Mouse (Mus musculus) cerebellum, adult 2 months (tissue): ENCODE data around the gene Usp22. TPM values are rescaled to one million over a fixed set of nuclear protein-coding genes. Genes with fewer than 3 reads are reported as not detected.
"Not testable (repeated sequence)": the region's sequence is repeated elsewhere in the genome, so short reads cannot be mapped to it uniquely, and the experiment has no call there.

ENCODE experiments used
- DNase-seq, 2 experiments: peaks; one replicate each; pipeline ENCODE4 v3.0.0; 2021
- H3K27ac ChIP-seq: fragments of 200-500 bp; 2 replicates; pipeline ENCODE4 v1.5.1; 2012; ENCODE audit warnings: low read length, control low read depth, inconsistent platforms; ENCODE audit not compliant: insufficient read depth
- H3K27me3 ChIP-seq: fragments of 200-500 bp; 2 replicates; pipeline ENCODE4 v1.6.1; 2012; ENCODE audit warnings: inconsistent platforms, mild to moderate bottlenecking, low read length, moderate library complexity; ENCODE audit not compliant: control insufficient read depth, insufficient read depth
- H3K4me1 ChIP-seq: fragments of 200-500 bp; 2 replicates; pipeline ENCODE4 v1.6.1; 2011; ENCODE audit warnings: low read length; ENCODE audit not compliant: control insufficient read depth, insufficient read depth
- H3K4me3 ChIP-seq: fragments of 200-500 bp; replicated peaks from 2 replicates; pipeline ENCODE3; 2011; ENCODE audit warnings: mild to moderate bottlenecking, low read depth, low read length, control low read depth; ENCODE audit not compliant: insufficient read depth
- CTCF ChIP-seq: fragments of 200-500 bp; IDR thresholded peaks from 2 replicates; pipeline ENCODE4 v1.5.1; 2011; ENCODE audit warnings: low read depth, mild to moderate bottlenecking, control low read depth, low read length, moderate library complexity, borderline replicate concordance; ENCODE audit not compliant: insufficient read depth
- POLR2A ChIP-seq: fragments of 200-500 bp; IDR thresholded peaks from 2 replicates; pipeline ENCODE4 v1.6.1; 2011; ENCODE audit warnings: low read length, control low read depth, borderline replicate concordance; ENCODE audit not compliant: insufficient read depth
- WGBS: fragments of 180-500 bp; shearing (Covaris S2); methylation state at CpG from one replicate; pipeline ENCODE4 v1.1.7; 2018; 5-methylcytosine and 5-hydroxymethylcytosine counted together
- polyA plus RNA-seq: library from polyadenylated mRNA; depleted of rRNA; stranded (reverse); fragments of >200 nt; gene quantifications from 2 replicates; pipeline ENCODE4 v1.2.3, GENCODE M21; 2012

The Usp22 gene
- polyA plus RNA-seq, 1 experiment = 142 TPM

DNA sequence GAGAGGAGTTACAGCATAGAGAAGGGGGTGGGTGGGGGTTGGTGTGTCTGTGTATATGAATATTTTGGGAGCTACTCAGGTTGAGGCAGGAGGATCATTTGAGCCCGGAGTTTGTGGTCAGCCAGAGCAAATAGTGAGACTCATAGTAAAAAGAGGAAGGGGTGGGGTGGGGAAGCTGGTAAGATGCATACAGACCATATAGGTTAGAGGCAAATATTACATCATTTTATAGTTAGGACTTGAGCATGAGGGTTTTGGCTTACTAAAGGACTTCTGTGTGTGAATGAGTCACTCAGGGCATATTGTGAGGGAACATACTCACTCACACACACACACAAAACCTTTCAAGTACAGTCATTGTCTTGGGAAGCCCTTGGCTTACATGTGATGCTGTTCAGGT lies 1.5 kb upstream of the Usp22 start:
- Histone ChIP-seq H3K4me3 (no peak overlapping the region), H3K27ac (no peak overlapping the region), H3K27me3 (no peaks in the 10 kb centered on the region), H3K4me1 (peaks cover 3% of the 10 kb centered on the region; the same call in 1 of the 2 replicates)
- 100% methylated on average over 1 of the region's 1 CpGs for WGBS
- no peak for DNase-seq
- TF ChIP-seq CTCF = no peak
- TF ChIP-seq POLR2A = no peak

DNA sequence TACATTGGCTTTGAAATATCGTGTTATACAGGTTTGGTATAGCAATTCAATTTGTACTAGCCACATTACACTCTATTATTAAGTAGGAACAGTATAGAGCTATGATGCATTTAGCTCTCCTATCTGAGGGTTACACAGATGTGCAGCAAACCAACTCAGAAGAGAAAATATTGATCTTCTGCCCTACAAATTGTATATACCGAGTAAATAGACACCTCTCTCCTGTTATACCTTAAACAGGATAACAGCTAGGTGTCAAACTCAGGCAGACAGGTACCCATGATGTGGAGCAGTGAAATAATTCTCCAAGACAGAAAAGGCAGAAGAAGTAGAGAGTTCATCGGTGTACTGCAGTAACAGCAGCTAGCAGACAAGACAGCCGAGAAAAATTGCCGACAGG lies 923 bp upstream of the Usp22 start:
- Histone ChIP-seq H3K4me1 (peaks cover 3% of the 10 kb centered on the region; the same call in 1 of the 2 replicates), H3K27me3 (no peaks in the 10 kb centered on the region), H3K4me3 (peak overlapping the region; percentile 60), H3K27ac (no peak overlapping the region)
- 75% methylated on average over 5 of the region's 5 CpGs for WGBS
- TF ChIP-seq CTCF (no peak), POLR2A (no peak)
- no peak for DNase-seq

DNA sequence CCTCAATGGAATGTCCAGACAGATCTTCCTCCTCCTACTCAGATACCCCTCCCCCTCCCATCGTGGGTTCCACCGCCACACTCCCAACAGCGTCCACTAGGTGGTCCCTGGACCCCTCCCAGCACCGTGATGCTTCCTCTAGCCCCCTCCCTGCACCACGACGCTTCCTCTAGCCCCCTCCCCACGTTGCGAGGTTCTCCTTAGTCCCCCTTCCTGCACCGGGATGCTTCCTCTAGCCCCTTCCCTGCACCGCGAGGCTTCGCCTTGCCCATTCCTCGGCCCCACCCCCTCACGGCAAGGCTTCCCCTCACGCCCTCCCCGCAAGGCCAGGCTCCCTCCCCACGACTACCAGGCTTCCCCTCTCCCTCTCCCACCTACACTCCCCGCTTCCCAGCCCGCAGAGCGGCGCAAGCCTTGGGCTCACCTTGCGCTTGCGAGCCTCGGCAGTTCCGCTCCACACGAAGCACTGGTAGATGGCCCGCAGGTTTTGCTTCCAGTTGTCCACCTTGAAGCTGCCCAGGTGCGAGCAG lies 499 bp downstream of the Usp22 start:
- WGBS = under 1% methylated on average over 28 of the region's 28 CpGs
- peak; percentile 55; the same call in 1 of the 2 replicates for TF ChIP-seq CTCF
- TF ChIP-seq POLR2A = no peak
- H3K27me3 ChIP-seq = no peaks in the 10 kb centered on the region

DNA sequence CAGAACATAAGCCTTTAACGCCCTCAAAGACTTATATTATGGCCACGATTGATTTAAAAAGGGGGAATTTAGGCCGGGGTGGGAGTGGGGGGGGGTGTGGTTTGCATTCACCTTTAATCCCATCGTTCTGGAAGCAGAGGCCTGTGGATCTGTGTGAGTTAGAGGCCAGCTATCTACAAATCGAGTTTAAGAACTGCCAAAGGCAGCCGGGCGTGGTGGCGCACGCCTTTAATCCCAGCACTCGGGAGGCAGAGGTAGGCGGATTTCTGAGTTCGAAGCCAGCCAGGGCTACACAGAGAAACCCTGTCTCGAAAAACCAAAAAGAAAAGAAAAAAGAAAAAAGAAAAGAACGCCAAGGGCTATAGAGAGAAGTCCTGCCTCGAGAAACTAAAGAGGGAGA lies 1.4 kb downstream of the Usp22 start:
- not testable (repeated sequence) for H3K27me3 ChIP-seq, H3K27ac ChIP-seq, H3K4me1 ChIP-seq
- peak in 1 of 2 experiments; percentile 27 for DNase-seq
- H3K4me3 ChIP-seq = peak overlapping the region; percentile 86
- 8% methylated on average over 15 of the region's 15 CpGs for WGBS

More for the DNA sequence above, 499 bp downstream of the Usp22 start:
- peak overlapping the region; percentile 86 for H3K4me3 ChIP-seq
- peaks cover 3% of the 10 kb centered on the region; the same call in 1 of the 2 replicates for H3K4me1 ChIP-seq
- no peak for DNase-seq
- peak overlapping the region; percentile 88 for H3K27ac ChIP-seq

DNA sequence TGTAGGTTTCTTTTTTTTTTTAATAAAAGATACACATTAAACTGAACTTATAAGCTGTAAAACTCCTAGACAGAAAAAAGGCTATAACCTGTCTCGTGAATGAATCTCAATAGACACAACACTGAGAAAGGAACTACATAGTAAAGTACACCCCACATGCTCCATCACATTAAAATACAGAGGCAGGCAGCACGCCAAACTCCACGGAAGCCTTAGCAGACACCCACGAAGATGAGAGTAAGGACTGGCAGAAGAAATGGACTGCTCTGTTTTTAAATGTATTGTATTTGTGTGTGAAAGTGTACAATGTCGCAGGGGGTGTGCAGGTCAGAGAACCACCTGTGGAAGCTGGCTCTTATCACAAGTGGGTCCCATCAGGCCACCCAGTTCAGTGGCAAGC lies 4.7 kb downstream of the Usp22 start:
- TF ChIP-seq POLR2A = no peak
- TF ChIP-seq CTCF = no peak
- Histone ChIP-seq H3K4me1 (peaks cover 14% of the 10 kb centered on the region), H3K27me3 (no peaks in the 10 kb centered on the region), H3K27ac (no peak overlapping the region), H3K4me3 (no peak overlapping the region)
- no peak for DNase-seq
- 24% methylated on average over 5 of the region's 5 CpGs for WGBS

GRCm38 (mm10) chr11:61164881-61165280 lies 10.0 kb downstream of the Usp22 start:
- 92% methylated on average over 10 of the region's 10 CpGs for WGBS
- no peak for DNase-seq
- H3K4me3 ChIP-seq = no peak overlapping the region

GRCm38 (mm10) chr11:61164366-61164765 lies 10.5 kb downstream of the Usp22 start:
- Histone ChIP-seq H3K4me3 (no peak overlapping the region), H3K4me1 (peaks cover 30% of the 10 kb centered on the region), H3K27me3 (no peaks in the 10 kb centered on the region), H3K27ac (no peak overlapping the region)
- no peak for DNase-seq
- no peak for TF ChIP-seq CTCF
- TF ChIP-seq POLR2A = no peak
- 76% methylated on average over 6 of the region's 6 CpGs for WGBS

More at GRCm38 (mm10) chr11:61164881-61165280, 10.0 kb downstream of the Usp22 start:
- H3K27me3 ChIP-seq = no peaks in the 10 kb centered on the region
- H3K4me1 ChIP-seq = peaks cover 25% of the 10 kb centered on the region
- no peak overlapping the region for H3K27ac ChIP-seq
- TF ChIP-seq CTCF = no peak
- TF ChIP-seq POLR2A = no peak

- Histone ChIP-seq H3K27ac (no peak overlapping the region), H3K4me1 (peaks cover 33% of the 10 kb centered on the region), H3K27me3 (no peaks in the 10 kb centered on the region), H3K4me3 (no peak overlapping the region)
- 84% methylated on average over 3 of the region's 3 CpGs for WGBS
- DNase-seq = no peak
- no peak for TF ChIP-seq CTCF
- no peak for TF ChIP-seq POLR2A
Measured at GRCm38 (mm10) chr11:61163341-61163740, 11.5 kb downstream of the Usp22 start.

GRCm38 (mm10) chr11:61162776-61163175 lies 12.1 kb downstream of the Usp22 start:
- no peak for TF ChIP-seq POLR2A
- TF ChIP-seq CTCF = no peak

More at GRCm38 (mm10) chr11:61162776-61163175, 12.1 kb downstream of the Usp22 start:
- WGBS = 94% methylated on average over 14 of the region's 14 CpGs
- Histone ChIP-seq H3K4me1 (peaks cover 31% of the 10 kb centered on the region), H3K27me3 (no peaks in the 10 kb centered on the region), H3K27ac (no peak overlapping the region), H3K4me3 (no peak overlapping the region)
- no peak for DNase-seq
